Mouse (Mus musculus) liver, embryonic 14.5 days (tissue): ENCODE results near the gene Nod2.

Source experiments
- CTCF ChIP-seq: IDR thresholded peaks from 2 replicates; pipeline ENCODE4 v1.5.1; 2016; ENCODE audit warnings: antibody characterized with exemption, low read depth, control low read depth
- EP300 ChIP-seq: IDR thresholded peaks from 2 replicates; pipeline ENCODE4 v1.6.1; 2016; ENCODE audit warnings: antibody characterized with exemption, low read depth

DNA sequence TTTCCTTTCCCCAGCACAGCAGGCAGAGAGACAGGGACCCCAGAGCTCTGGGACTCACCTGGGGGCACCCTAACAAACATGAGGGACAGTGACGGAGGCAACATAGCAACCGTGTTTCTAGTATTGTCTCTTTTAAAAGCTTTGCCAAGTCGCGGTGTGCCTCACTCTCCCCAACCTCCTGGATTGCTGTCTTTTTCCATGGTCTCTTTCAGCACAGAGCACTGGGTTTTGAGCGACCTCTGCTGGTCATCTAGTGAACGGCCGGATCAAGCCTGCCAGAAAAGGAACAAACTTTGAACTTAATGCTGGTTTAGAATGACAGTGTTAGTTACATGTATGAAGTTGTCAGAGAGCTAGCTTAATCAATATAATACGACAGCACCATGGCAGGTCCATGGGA is 25.7 kb upstream of the Nod2 start:
- TF ChIP-seq EP300: no peak
- TF ChIP-seq CTCF: peak; percentile 86
